10 mouse cellular contexts compared by ENCODE assay signal in genomic region chr1:25105367-25105766, GRCm38 (mm10).
A peak's percentile ranks its signal among the peaks of the same experiment; 100 is the strongest.
DNase-seq lines count a peak whose midpoint lies in the region; TF ChIP-seq lines count a peak whose summit lies in the region.
"Had no signal": no experiment of that assay in that cellular context is flagged by ENCODE, and none has a peak within 500 bp of the region (broad histone marks: within the 10 kb centered on the region; RNA-seq: fewer than 3 reads in every experiment).

No protein-coding gene starts in this region.

- peak; percentile 92 for DNase-seq in heart, adult 11 months
- no peak for DNase-seq in heart, embryonic 10.5 days (ENCODE audit: low spot score)
- peak; percentile 55 for DNase-seq in cerebellum, adult 11 months
- peak; percentile 45 for DNase-seq in gastrocnemius, postnatal 10 days
- DNase-seq in kidney, postnatal 4 days = peak; percentile 24 to 42
- DNase-seq in lung, adult 2 months = peak; percentile 13
- peak; percentile 39 for DNase-seq in testis, postnatal 10 days (ENCODE audit: low spot score)
- DNase-seq in embryo, embryonic 10 days (ENCODE audit: low spot score) = no peak
- DNase-seq: liver, embryonic 13.5 days had no signal

- no peak for TF ChIP-seq CTCF in lung, adult 2 months (IDR thresholded peaks at IDR 0.05; ENCODE audit: insufficient read depth, low read length)

- 40% methylated on average over 4 of the region's 4 CpGs for WGBS in heart, embryonic 10.5 days
- WGBS in lung, adult 2 months = 32% methylated on average over 4 of the region's 4 CpGs

- no peaks in the 10 kb centered on the region for H3K27me3 ChIP-seq in heart, embryonic 10.5 days (ENCODE audit: insufficient read depth, poor library complexity, severe bottlenecking)
- H3K27me3 ChIP-seq: CH12.LX; liver, embryonic 13.5 days had no signal

- H3K27ac ChIP-seq in heart, embryonic 10.5 days = no peak overlapping the region
- H3K27ac ChIP-seq: liver, embryonic 13.5 days had no signal

- TF ChIP-seq POLR2A in lung, adult 2 months (IDR thresholded peaks at IDR 0.05; ENCODE audit: borderline replicate concordance, extremely low read depth, low read depth, low read length) = no peak

- H3K4me3 ChIP-seq in heart, embryonic 10.5 days = no peak overlapping the region
- H3K4me3 ChIP-seq in lung, adult 2 months (replicated peaks; ENCODE audit: extremely low read depth, low read depth, low read length) = no peak overlapping the region
- H3K4me3 ChIP-seq: liver, embryonic 13.5 days had no signal

- H3K9me3 ChIP-seq in heart, embryonic 10.5 days = no peaks in the 10 kb centered on the region
- H3K9me3 ChIP-seq: liver, embryonic 13.5 days had no signal

- H3K4me1 ChIP-seq in heart, embryonic 10.5 days = no peaks in the 10 kb centered on the region
- no peaks in the 10 kb centered on the region; the same call in 1 of the 2 replicates for H3K4me1 ChIP-seq in lung, adult 2 months (ENCODE audit: control insufficient read depth, insufficient read depth, low read length)
- H3K4me1 ChIP-seq: liver, embryonic 13.5 days had no signal

- H3K36me3 ChIP-seq in heart, embryonic 10.5 days = no peaks in the 10 kb centered on the region
- H3K36me3 ChIP-seq: liver, embryonic 13.5 days had no signal

Comparison
In these comparisons a context has a peak if more than half of its experiments do, and no peak if none do; other contexts are left out.
1. DNase-seq: peak in heart, adult 11 months (single experiment), cerebellum, adult 11 months (single experiment), gastrocnemius, postnatal 10 days (single experiment), kidney, postnatal 4 days (2 of 2), lung, adult 2 months (single experiment) and testis, postnatal 10 days (single experiment); none in heart, embryonic 10.5 days (single experiment) and embryo, embryonic 10 days (single experiment).